Mouse (Mus musculus) hindbrain, embryonic 14.5 days (tissue): ENCODE results near the gene Zfp11. TPM values are rescaled to one million over a fixed set of nuclear protein-coding genes. Genes with fewer than 3 reads are reported as not detected.
A peak's percentile ranks its signal among the peaks of the same experiment; 100 is the strongest.
"Not testable (repeated sequence)": the region's sequence is repeated elsewhere in the genome, so short reads cannot be mapped to it uniquely, and the experiment has no call there.

Experiments
- ATAC-seq: fragments of 200-750 bp; cut with Nextera tagmentation; 2 replicates; pipeline ENCODE4 v1.8.0; 2017; ENCODE audit warnings: moderate number of reproducible peaks, mild to moderate bottlenecking, moderate TSS enrichment, moderate library complexity; ENCODE audit not compliant: low FRiP score
- DNase-seq: peaks from one replicate; pipeline ENCODE4 v3.0.0-alpha.2; 2015; ENCODE audit warnings: low spot score
- H3K27ac ChIP-seq: fragments of 300-500 bp; sonication (generic); 2 replicates; pipeline ENCODE4 v1.5.1; 2014; ENCODE audit warnings: mild to moderate bottlenecking, moderate library complexity
- H3K27me3 ChIP-seq: fragments of 300-500 bp; sonication (generic); 2 replicates; pipeline ENCODE4 v1.6.1; 2014; ENCODE audit warnings: mild to moderate bottlenecking, low read length, mixed read lengths; ENCODE audit not compliant: control insufficient read depth, insufficient read depth
- H3K36me3 ChIP-seq: fragments of 300-500 bp; sonication (generic); replicated peaks from 2 replicates; pipeline ENCODE4 v1.6.1; 2014; ENCODE audit not compliant: control insufficient read depth, insufficient read depth
- H3K4me1 ChIP-seq: fragments of 300-500 bp; sonication (generic); replicated peaks from 2 replicates; pipeline ENCODE4 v1.6.1; 2014; ENCODE audit warnings: antibody characterized with exemption, low read length, mixed read lengths; ENCODE audit not compliant: control insufficient read depth, insufficient read depth
- H3K4me2 ChIP-seq: fragments of 300-500 bp; sonication (generic); replicated peaks from 2 replicates; pipeline ENCODE4 v1.6.1; 2014; ENCODE audit warnings: mild to moderate bottlenecking, moderate library complexity
- H3K4me3 ChIP-seq: fragments of 300-500 bp; sonication (generic); replicated peaks from 2 replicates; pipeline ENCODE4 v1.5.1; 2014; ENCODE audit warnings: mild to moderate bottlenecking, low read length
- H3K9ac ChIP-seq: fragments of 300-500 bp; sonication (generic); 2 replicates; pipeline ENCODE4 v1.6.1; 2014
- H3K9me3 ChIP-seq: fragments of 300-500 bp; sonication (generic); 2 replicates; pipeline ENCODE4 v1.6.1; 2016; ENCODE audit warnings: low read length; ENCODE audit not compliant: control insufficient read depth
- WGBS: fragments of 180-500 bp; shearing (Covaris S2); extraction: QIAGEN DNeasy Blood & Tissue Kit; methylation state at CpG from one replicate; pipeline ENCODE4 v1.1.7; 2014; 5-methylcytosine and 5-hydroxymethylcytosine counted together
- polyA plus RNA-seq: library from polyadenylated mRNA; unstranded; fragments of >200 nt; fragmentation: Nextera tagmentation; extraction: Ambion mirVana; gene quantifications from 2 replicates; pipeline ENCODE4 v1.2.1, GENCODE M21; 2014

The Zfp11 gene
- polyA plus RNA-seq, 1 experiment from 2014 or later: 6.6 TPM

GRCm38 (mm10) chr5:129626099-129626498 is 43.8 kb downstream of the Zfp11 start:
- H3K36me3 ChIP-seq: no peaks in the 10 kb centered on the region

GRCm38 (mm10) chr5:129621361-129621760 is 48.5 kb downstream of the Zfp11 start:
- H3K4me3 ChIP-seq: no peak overlapping the region
- DNase-seq (no peak), ATAC-seq (no peak)
- H3K4me2 ChIP-seq: no peak overlapping the region
- no peaks in the 10 kb centered on the region for H3K4me1 ChIP-seq
- WGBS: 81% methylated on average over 5 of the region's 5 CpGs
- no peak overlapping the region for H3K27ac ChIP-seq
- no peak overlapping the region for H3K9ac ChIP-seq
- H3K36me3 ChIP-seq: no peaks in the 10 kb centered on the region
- H3K9me3 ChIP-seq: no peaks in the 10 kb centered on the region
- H3K27me3 ChIP-seq: no peaks in the 10 kb centered on the region

More at GRCm38 (mm10) chr5:129626099-129626498, 43.8 kb downstream of the Zfp11 start:
- 92% methylated on average over 6 of the region's 6 CpGs for WGBS
- Histone ChIP-seq H3K4me3 (no peak overlapping the region), H3K27ac (no peak overlapping the region), H3K4me1 (no peaks in the 10 kb centered on the region), H3K9me3 (no peaks in the 10 kb centered on the region), H3K27me3 (no peaks in the 10 kb centered on the region), H3K9ac (no peak overlapping the region), H3K4me2 (no peak overlapping the region)
- DNase-seq: no peak
- no peak for ATAC-seq

- not testable (repeated sequence) for H3K4me3 ChIP-seq, H3K27me3 ChIP-seq, H3K4me1 ChIP-seq, H3K4me2 ChIP-seq, H3K36me3 ChIP-seq, ATAC-seq, H3K9me3 ChIP-seq, H3K27ac ChIP-seq, DNase-seq, H3K9ac ChIP-seq
- WGBS: 75% methylated on average over 9 of the region's 9 CpGs
Measured at GRCm38 (mm10) chr5:129620600-129620999, 49.3 kb downstream of the Zfp11 start.

GRCm38 (mm10) chr5:129611060-129611459 is 58.8 kb downstream of the Zfp11 start:
- whole genome bisulfite sequencing: 19% methylated on average over 1 of the region's 1 CpGs
- ATAC-seq (0 out of 2 replicates have a peak, but pooled peaks have one; percentile 57), DNase-seq (peak; percentile 85)
- H3K9ac ChIP-seq: no peak overlapping the region
- H3K9me3 ChIP-seq: no peaks in the 10 kb centered on the region
- H3K4me3 ChIP-seq: no peak overlapping the region
- H3K4me1 ChIP-seq: no peaks in the 10 kb centered on the region
- H3K27ac ChIP-seq: no peak overlapping the region
- H3K27me3 ChIP-seq: no peaks in the 10 kb centered on the region
- H3K36me3 ChIP-seq: peaks cover 4% of the 10 kb centered on the region; the same call in 1 of the 2 replicates
- no peak overlapping the region for H3K4me2 ChIP-seq

- Histone ChIP-seq H3K27me3 (no peaks in the 10 kb centered on the region), H3K9ac (no peak overlapping the region), H3K4me3 (no peak overlapping the region), H3K9me3 (no peaks in the 10 kb centered on the region), H3K27ac (no peak overlapping the region), H3K4me2 (no peak overlapping the region), H3K4me1 (no peaks in the 10 kb centered on the region), H3K36me3 (peaks cover 4% of the 10 kb centered on the region; the same call in 1 of the 2 replicates)
- WGBS: 84% methylated on average over 8 of the region's 8 CpGs
- ATAC-seq (no peak), DNase-seq (no peak)
Measured at GRCm38 (mm10) chr5:129607476-129607875, 62.4 kb downstream of the Zfp11 start.

Other genes with a start within 250 kb of the Zfp11 start
- gene Sfswap, start 168.9 kb downstream of the Zfp11 start, polyA plus RNA-seq: 52.4 and 58.3 TPM in 2 replicates
- 7.3 and 11.8 TPM in 2 replicates for gene Mmp17, start 85.9 kb downstream of the Zfp11 start, polyA plus RNA-seq
- not detected in 2 replicates for gene Sept14, start 38.4 kb upstream of the Zfp11 start, polyA plus RNA-seq
- 169 and 184 TPM in 2 replicates for gene Mrps17, start 45.4 kb upstream of the Zfp11 start, polyA plus RNA-seq
- gene Nipsnap2, start 55.0 kb upstream of the Zfp11 start, polyA plus RNA-seq: 83.9 and 89.1 TPM in 2 replicates
- gene Psph, start 117.3 kb upstream of the Zfp11 start, polyA plus RNA-seq: 31.3 and 33.6 TPM in 2 replicates
- 28.5 and 29.1 TPM in 2 replicates for gene Sumf2, start 176.9 kb upstream of the Zfp11 start, polyA plus RNA-seq
- gene Chchd2, start 217.4 kb upstream of the Zfp11 start, polyA plus RNA-seq: 704 and 793 TPM in 2 replicates
- 16.4 and 17.0 TPM in 2 replicates for gene Zbed5, start 225.6 kb upstream of the Zfp11 start, polyA plus RNA-seq
- gene Phkg1, start 228.4 kb upstream of the Zfp11 start, polyA plus RNA-seq: 0.13 and 0.72 TPM in 2 replicates
- gene Nupr1l, start 238.4 kb upstream of the Zfp11 start, polyA plus RNA-seq: 3.4 and 3.8 TPM in 2 replicates